Mouse (Mus musculus): ENCODE data around the gene Cops7b. TPM values are rescaled to one million over a fixed set of nuclear protein-coding genes. Genes with fewer than 3 reads are reported as not detected.

Cops7b gene
- polyA plus RNA-seq, 1 experiment from 2014 or later, result 15.7 TPM

GRCm38 (mm10) chr1:86629936-86630335 lies 47.2 kb downstream of the Cops7b start:
- Histone ChIP-seq H3K27me3 (replicated peaks; ENCODE audit: control insufficient read depth, insufficient read depth, low read length) (no peaks in the 10 kb centered on the region), H3K4me3 (ENCODE audit: low read depth, low read length) (no peak overlapping the region), H3K4me2 (replicated peaks; ENCODE audit: low read depth) (no peak overlapping the region), H3K27ac (ENCODE audit: low read depth, low read length) (no peak overlapping the region), H3K9ac (ENCODE audit: low read depth, low read length) (no peak overlapping the region), H3K9me3 (ENCODE audit: control insufficient read depth) (no peaks in the 10 kb centered on the region), H3K4me1 (replicated peaks; ENCODE audit: control insufficient read depth, insufficient read depth, low read length) (peaks cover 8% of the 10 kb centered on the region; the same call in 1 of the 2 replicates), H3K36me3 (ENCODE audit: control insufficient read depth, insufficient read depth) (no peaks in the 10 kb centered on the region)
- no peak for TF ChIP-seq CTCF (IDR thresholded peaks at IDR 0.05; ENCODE audit: low read depth)
- ATAC-seq, result no peak
- WGBS, result 61% methylated on average over 4 of the region's 4 CpGs

- Histone ChIP-seq H3K27ac (ENCODE audit: low read depth, low read length) (no peak overlapping the region), H3K4me3 (ENCODE audit: low read depth, low read length) (no peak overlapping the region), H3K9me3 (ENCODE audit: control insufficient read depth) (no peaks in the 10 kb centered on the region), H3K36me3 (ENCODE audit: control insufficient read depth, insufficient read depth) (no peaks in the 10 kb centered on the region), H3K4me1 (replicated peaks; ENCODE audit: control insufficient read depth, insufficient read depth, low read length) (peaks cover 8% of the 10 kb centered on the region; the same call in 1 of the 2 replicates), H3K9ac (ENCODE audit: low read depth, low read length) (no peak overlapping the region), H3K27me3 (replicated peaks; ENCODE audit: control insufficient read depth, insufficient read depth, low read length) (no peaks in the 10 kb centered on the region), H3K4me2 (replicated peaks; ENCODE audit: low read depth) (no peak overlapping the region)
- no peak for ATAC-seq
- WGBS, result 68% methylated on average over 4 of the region's 4 CpGs
- TF ChIP-seq CTCF (IDR thresholded peaks at IDR 0.05; ENCODE audit: low read depth), result no peak
Observed at GRCm38 (mm10) chr1:86630527-86630926, 47.8 kb downstream of the Cops7b start.

GRCm38 (mm10) chr1:86632732-86633380 lies 50.2 kb downstream of the Cops7b start:
- ATAC-seq, result peak; percentile 76
- TF ChIP-seq CTCF (IDR thresholded peaks at IDR 0.05; ENCODE audit: low read depth), result no peak
- Histone ChIP-seq H3K4me3 (ENCODE audit: low read depth, low read length) (no peak overlapping the region), H3K27me3 (replicated peaks; ENCODE audit: control insufficient read depth, insufficient read depth, low read length) (no peaks in the 10 kb centered on the region), H3K9me3 (ENCODE audit: control insufficient read depth) (no peaks in the 10 kb centered on the region), H3K4me2 (replicated peaks; ENCODE audit: low read depth) (peak overlapping the region; percentile 24), H3K27ac (ENCODE audit: low read depth, low read length) (peak overlapping the region; percentile 57), H3K4me1 (replicated peaks; ENCODE audit: control insufficient read depth, insufficient read depth, low read length) (peaks cover 8% of the 10 kb centered on the region; the same call in 1 of the 2 replicates), H3K9ac (ENCODE audit: low read depth, low read length) (no peak overlapping the region), H3K36me3 (ENCODE audit: control insufficient read depth, insufficient read depth) (no peaks in the 10 kb centered on the region)
- WGBS, result 26% methylated on average over 6 of the region's 6 CpGs

- Histone ChIP-seq H3K4me1 (replicated peaks; ENCODE audit: control insufficient read depth, insufficient read depth, low read length) (peaks cover 8% of the 10 kb centered on the region; the same call in 1 of the 2 replicates), H3K9ac (ENCODE audit: low read depth, low read length) (no peak overlapping the region), H3K27me3 (replicated peaks; ENCODE audit: control insufficient read depth, insufficient read depth, low read length) (no peaks in the 10 kb centered on the region), H3K9me3 (ENCODE audit: control insufficient read depth) (no peaks in the 10 kb centered on the region), H3K36me3 (ENCODE audit: control insufficient read depth, insufficient read depth) (no peaks in the 10 kb centered on the region), H3K27ac (ENCODE audit: low read depth, low read length) (peak overlapping the region; percentile 57; the same call in 1 of the 2 replicates), H3K4me3 (ENCODE audit: low read depth, low read length) (no peak overlapping the region), H3K4me2 (replicated peaks; ENCODE audit: low read depth) (no peak overlapping the region; the same call in 1 of the 2 replicates)
- no peak for ATAC-seq
- no peak for TF ChIP-seq CTCF (IDR thresholded peaks at IDR 0.05; ENCODE audit: low read depth)
- 39% methylated on average over 3 of the region's 3 CpGs for WGBS
Observed at GRCm38 (mm10) chr1:86633434-86633833, 50.7 kb downstream of the Cops7b start.

- H3K27me3 ChIP-seq (replicated peaks; ENCODE audit: control insufficient read depth, insufficient read depth, low read length), result no peaks in the 10 kb centered on the region
- H3K9me3 ChIP-seq (ENCODE audit: control insufficient read depth), result no peaks in the 10 kb centered on the region
- no peak for ATAC-seq
- no peak overlapping the region for H3K4me3 ChIP-seq (ENCODE audit: low read depth, low read length)
- H3K27ac ChIP-seq (ENCODE audit: low read depth, low read length), result no peak overlapping the region
- 73% methylated on average over 7 of the region's 7 CpGs for WGBS
- no peak for TF ChIP-seq CTCF (IDR thresholded peaks at IDR 0.05; ENCODE audit: low read depth)
- no peak overlapping the region for H3K4me2 ChIP-seq (replicated peaks; ENCODE audit: low read depth)
- no peak overlapping the region for H3K9ac ChIP-seq (ENCODE audit: low read depth, low read length)
- H3K4me1 ChIP-seq (replicated peaks; ENCODE audit: control insufficient read depth, insufficient read depth, low read length), result peaks cover 8% of the 10 kb centered on the region; the same call in 1 of the 2 replicates
- no peaks in the 10 kb centered on the region for H3K36me3 ChIP-seq (ENCODE audit: control insufficient read depth, insufficient read depth)
Observed at GRCm38 (mm10) chr1:86633840-86634750, 51.4 kb downstream of the Cops7b start.

- peaks cover 8% of the 10 kb centered on the region; the same call in 1 of the 2 replicates for H3K4me1 ChIP-seq (replicated peaks; ENCODE audit: control insufficient read depth, insufficient read depth, low read length)
- H3K27ac ChIP-seq (ENCODE audit: low read depth, low read length), result no peak overlapping the region
- no peak overlapping the region for H3K4me3 ChIP-seq (ENCODE audit: low read depth, low read length)
- ATAC-seq, result no peak
- H3K9ac ChIP-seq (ENCODE audit: low read depth, low read length), result no peak overlapping the region
- H3K4me2 ChIP-seq (replicated peaks; ENCODE audit: low read depth), result no peak overlapping the region
- WGBS, result 59% methylated on average over 6 of the region's 6 CpGs
- no peaks in the 10 kb centered on the region for H3K36me3 ChIP-seq (ENCODE audit: control insufficient read depth, insufficient read depth)
- no peaks in the 10 kb centered on the region for H3K27me3 ChIP-seq (replicated peaks; ENCODE audit: control insufficient read depth, insufficient read depth, low read length)
- TF ChIP-seq CTCF (IDR thresholded peaks at IDR 0.05; ENCODE audit: low read depth), result no peak
- no peaks in the 10 kb centered on the region for H3K9me3 ChIP-seq (ENCODE audit: control insufficient read depth)
Observed at GRCm38 (mm10) chr1:86634751-86635359, 52.2 kb downstream of the Cops7b start.
